ENCODE assay signal across 11 mouse cellular contexts in genomic region chr5:120849601-120850136, GRCm38 (mm10). TPM values are rescaled to one million over a fixed set of nuclear protein-coding genes. Genes with fewer than 3 reads are reported as not detected.
DNase-seq lines count a peak whose midpoint lies in the region; ATAC-seq and TF ChIP-seq lines count a peak whose summit lies in the region.
"Had no signal": no experiment of that assay in that cellular context is flagged by ENCODE, and none has a peak within 500 bp of the region (broad histone marks: within the 10 kb centered on the region; RNA-seq: fewer than 3 reads in every experiment).

No protein-coding gene starts in this region.

- H3K4me2 ChIP-seq in lung, postnatal 0 days (replicated peaks; ENCODE audit: low read depth, low read length) = no peak overlapping the region
- H3K4me2 ChIP-seq: embryonic facial prominence, embryonic 13.5 days; liver, embryonic 13.5 days; stomach, embryonic 15.5 days had no signal

- intact Hi-C loops in heart, postnatal 25 days (cut with DNase I) = no loop called here

- no peak overlapping the region for H3K9ac ChIP-seq in lung, postnatal 0 days (replicated peaks; ENCODE audit: low read depth)
- H3K9ac ChIP-seq: embryonic facial prominence, embryonic 13.5 days; liver, embryonic 13.5 days; stomach, embryonic 15.5 days had no signal

- 62% methylated on average over 3 of the region's 3 CpGs for WGBS in lung, postnatal 0 days

- no peaks in the 10 kb centered on the region for H3K9me3 ChIP-seq in lung, postnatal 0 days (ENCODE audit: low read length)
- H3K9me3 ChIP-seq: stomach, embryonic 15.5 days had no signal

- H3K4me1 ChIP-seq in lung, postnatal 0 days (ENCODE audit: insufficient read depth, low read depth, low read length) = no peaks in the 10 kb centered on the region
- H3K4me1 ChIP-seq: liver, embryonic 13.5 days; stomach, embryonic 15.5 days had no signal

- H3K36me3 ChIP-seq in lung, postnatal 0 days (ENCODE audit: insufficient read depth, low read length) = no peaks in the 10 kb centered on the region
- H3K36me3 ChIP-seq: embryonic facial prominence, embryonic 13.5 days; liver, embryonic 13.5 days; stomach, embryonic 15.5 days had no signal

- H3K27ac ChIP-seq in lung, postnatal 0 days (ENCODE audit: low read length) = no peak overlapping the region
- H3K27ac ChIP-seq: embryonic facial prominence, embryonic 13.5 days; liver, embryonic 13.5 days; stomach, embryonic 15.5 days had no signal

- peak; percentile 63 for ATAC-seq in granulocyte monocyte progenitor cell, adult 5-6 weeks (replicated peaks; ENCODE audit: poor library complexity, severe bottlenecking)
- ATAC-seq in lung, postnatal 0 days = no peak

- H3K27me3 ChIP-seq in lung, postnatal 0 days (replicated peaks; ENCODE audit: insufficient read depth, low read length) = no peaks in the 10 kb centered on the region
- H3K27me3 ChIP-seq: embryonic facial prominence, embryonic 13.5 days; liver, embryonic 13.5 days; stomach, embryonic 15.5 days had no signal

- peak; percentile 16 to 37 for DNase-seq in heart, adult 18-20 months
- no peak for DNase-seq in heart, postnatal 25 days (ENCODE audit: low spot score)
- peak; percentile 56 for DNase-seq in urinary bladder, postnatal 14 days (ENCODE audit: low spot score)
- DNase-seq in urinary bladder, adult 2 months (ENCODE audit: low spot score) = no peak
- peak; percentile 30 for DNase-seq in c-Kit-positive CD71-positive TER-119-positive erythroid progenitor cells, embryonic 14.5 days (ENCODE audit: low spot score)
- peak; percentile 37 for DNase-seq in lung, postnatal 0 days (ENCODE audit: low spot score)
- DNase-seq in thymus, postnatal 0 days (ENCODE audit: low spot score) = peak; percentile 53
- DNase-seq: liver, embryonic 13.5 days had no signal

- H3K4me3 ChIP-seq in lung, postnatal 0 days (ENCODE audit: low read depth, low read length) = no peak overlapping the region
- H3K4me3 ChIP-seq: embryonic facial prominence, embryonic 13.5 days; liver, embryonic 13.5 days; stomach, embryonic 15.5 days had no signal

- TF ChIP-seq CTCF in lung, postnatal 0 days (IDR thresholded peaks at IDR 0.05) = peak; percentile 74

- no peak for TF ChIP-seq EP300 in lung, postnatal 0 days (IDR thresholded peaks at IDR 0.05)

RNA-seq across cellular contexts. Expression of gene Oas1f, which starts 2.5 kb away (rescaled TPM):
- not detected for total RNA-seq in heart, adult 18-20 months (2021)
- total RNA-seq in heart, postnatal 25 days (2021) = not detected
- polyA plus RNA-seq in urinary bladder, adult 2 months (2012; rRNA removed) = 0.15 and 0.16 TPM in 2 replicates
- not detected in 2 replicates for total RNA-seq in granulocyte monocyte progenitor cell, adult 5-6 weeks (2014; fragmentation: Nextera tagmentation)
- total RNA-seq in granulocyte monocyte progenitor cell, adult 5-6 weeks (2017) = not detected in 2 replicates
- polyA plus RNA-seq in lung, postnatal 0 days (2015; fragmentation: Nextera tagmentation; extraction: Ambion mirVana) = not detected in 2 replicates
- 0.42 and 0.44 TPM in 2 replicates for polyA plus RNA-seq in thymus, postnatal 0 days (2015; fragmentation: Nextera tagmentation; extraction: Ambion mirVana)
- polyA plus RNA-seq: embryonic facial prominence, embryonic 13.5 days; liver, embryonic 13.5 days; stomach, embryonic 15.5 days had no signal

RNA-seq across cellular contexts. Expression of gene Oas1h, which starts 11.6 kb away (rescaled TPM):
- total RNA-seq in heart, adult 18-20 months (2021) = not detected
- total RNA-seq in heart, postnatal 25 days (2021) = not detected
- not detected in 2 replicates for polyA plus RNA-seq in urinary bladder, adult 2 months (2012; rRNA removed)
- total RNA-seq in granulocyte monocyte progenitor cell, adult 5-6 weeks (2014; fragmentation: Nextera tagmentation) = not detected in 2 replicates
- not detected in 2 replicates for total RNA-seq in granulocyte monocyte progenitor cell, adult 5-6 weeks (2017)
- not detected in 2 replicates for polyA plus RNA-seq in lung, postnatal 0 days (2015; fragmentation: Nextera tagmentation; extraction: Ambion mirVana)
- 0.19 and 0.52 TPM in 2 replicates for polyA plus RNA-seq in thymus, postnatal 0 days (2015; fragmentation: Nextera tagmentation; extraction: Ambion mirVana)
- polyA plus RNA-seq: embryonic facial prominence, embryonic 13.5 days; liver, embryonic 13.5 days; stomach, embryonic 15.5 days had no signal

RNA-seq across cellular contexts. Expression of gene Oas1c, which starts 37.4 kb away (rescaled TPM):
- total RNA-seq in heart, adult 18-20 months (2021) = under 1 TPM; 0.22 to 0.36 TPM
- under 1 TPM; 0.10 to 0.48 TPM for total RNA-seq in heart, postnatal 25 days (2021)
- polyA plus RNA-seq in urinary bladder, adult 2 months (2012; rRNA removed) = 4.7 and 5.1 TPM in 2 replicates
- 3.8 TPM in 1 of 2 replicates, not detected in the other for total RNA-seq in granulocyte monocyte progenitor cell, adult 5-6 weeks (2014; fragmentation: Nextera tagmentation)
- 0.21 and 2.5 TPM in 2 replicates for total RNA-seq in granulocyte monocyte progenitor cell, adult 5-6 weeks (2017)
- polyA plus RNA-seq in lung, postnatal 0 days (2015; fragmentation: Nextera tagmentation; extraction: Ambion mirVana) = 1.5 and 1.7 TPM in 2 replicates
- 1.9 and 2.1 TPM in 2 replicates for polyA plus RNA-seq in thymus, postnatal 0 days (2015; fragmentation: Nextera tagmentation; extraction: Ambion mirVana)

RNA-seq across cellular contexts. Expression of gene Oas1g, which starts 37.7 kb away (rescaled TPM):
- not detected for total RNA-seq in heart, adult 18-20 months (2021)
- under 1 TPM in 1 of 2 experiments, not detected in 1; 0.25 TPM for total RNA-seq in heart, postnatal 25 days (2021)
- 2.4 and 3.1 TPM in 2 replicates for polyA plus RNA-seq in urinary bladder, adult 2 months (2012; rRNA removed)
- 2.9 TPM in 1 of 2 replicates, not detected in the other for total RNA-seq in granulocyte monocyte progenitor cell, adult 5-6 weeks (2014; fragmentation: Nextera tagmentation)
- total RNA-seq in granulocyte monocyte progenitor cell, adult 5-6 weeks (2017) = 1.6 TPM in 1 of 2 replicates, not detected in the other
- 0.94 and 1.1 TPM in 2 replicates for polyA plus RNA-seq in lung, postnatal 0 days (2015; fragmentation: Nextera tagmentation; extraction: Ambion mirVana)
- polyA plus RNA-seq in thymus, postnatal 0 days (2015; fragmentation: Nextera tagmentation; extraction: Ambion mirVana) = 5.6 and 6.5 TPM in 2 replicates

RNA-seq across cellular contexts. Expression of gene Oas1e, which starts 54.3 kb away (rescaled TPM):
- total RNA-seq in heart, adult 18-20 months (2021) = not detected
- total RNA-seq in heart, postnatal 25 days (2021) = not detected
- polyA plus RNA-seq in urinary bladder, adult 2 months (2012; rRNA removed) = 0.06 and 0.07 TPM in 2 replicates
- total RNA-seq in granulocyte monocyte progenitor cell, adult 5-6 weeks (2014; fragmentation: Nextera tagmentation) = not detected in 2 replicates
- total RNA-seq in granulocyte monocyte progenitor cell, adult 5-6 weeks (2017) = not detected in 2 replicates
- 0.30 and 0.60 TPM in 2 replicates for polyA plus RNA-seq in lung, postnatal 0 days (2015; fragmentation: Nextera tagmentation; extraction: Ambion mirVana)
- 0.39 and 0.64 TPM in 2 replicates for polyA plus RNA-seq in thymus, postnatal 0 days (2015; fragmentation: Nextera tagmentation; extraction: Ambion mirVana)
- polyA plus RNA-seq: embryonic facial prominence, embryonic 13.5 days; liver, embryonic 13.5 days; stomach, embryonic 15.5 days had no signal

Comparison
In these comparisons a context has a peak if more than half of its experiments do, and no peak if none do; other contexts are left out.
1. DNase-seq: peak in heart, adult 18-20 months (2 of 2), urinary bladder, postnatal 14 days (single experiment), c-Kit-positive CD71-positive TER-119-positive erythroid progenitor cells, embryonic 14.5 days (single experiment), lung, postnatal 0 days (single experiment) and thymus, postnatal 0 days (single experiment); none in heart, postnatal 25 days (single experiment) and urinary bladder, adult 2 months (single experiment).